Mouse (Mus musculus) inflammation-experienced regulatory T-cells, adult 16 weeks (primary cell): Measurements from ENCODE around the gene Ucp1. TPM values are rescaled to one million over a fixed set of nuclear protein-coding genes. Genes with fewer than 3 reads are reported as not detected.

Experiments
- polyA plus RNA-seq: library from polyadenylated mRNA; unstranded; fragments of 100-300 nt; shearing (Covaris generic); gene quantifications from one replicate; pipeline ENCODE4 v1.2.1, GENCODE M21; 2017

Gene Ucp1
- polyA plus RNA-seq: not detected

DNA sequence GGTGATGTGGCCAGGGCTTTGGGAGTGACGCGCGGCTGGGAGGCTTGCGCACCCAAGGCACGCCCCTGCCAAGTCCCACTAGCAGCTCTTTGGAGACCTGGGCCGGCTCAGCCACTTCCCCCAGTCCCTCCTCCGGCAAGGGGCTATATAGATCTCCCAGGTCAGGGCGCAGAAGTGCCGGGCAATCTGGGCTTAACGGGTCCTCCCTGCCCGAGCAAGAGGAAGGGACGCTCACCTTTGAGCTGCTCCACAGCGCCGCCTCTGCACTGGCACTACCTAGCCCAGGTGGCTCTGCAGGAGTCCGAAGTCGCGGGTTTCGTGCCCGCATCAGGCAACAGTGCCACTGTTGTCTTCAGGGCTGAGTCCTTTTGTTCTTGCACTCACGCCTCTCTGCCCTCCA, at the start of gene Ucp1:
Ucp1 (plus strand) TSS at position 177 of the 400 bp plus-strand sequence.

DNA sequence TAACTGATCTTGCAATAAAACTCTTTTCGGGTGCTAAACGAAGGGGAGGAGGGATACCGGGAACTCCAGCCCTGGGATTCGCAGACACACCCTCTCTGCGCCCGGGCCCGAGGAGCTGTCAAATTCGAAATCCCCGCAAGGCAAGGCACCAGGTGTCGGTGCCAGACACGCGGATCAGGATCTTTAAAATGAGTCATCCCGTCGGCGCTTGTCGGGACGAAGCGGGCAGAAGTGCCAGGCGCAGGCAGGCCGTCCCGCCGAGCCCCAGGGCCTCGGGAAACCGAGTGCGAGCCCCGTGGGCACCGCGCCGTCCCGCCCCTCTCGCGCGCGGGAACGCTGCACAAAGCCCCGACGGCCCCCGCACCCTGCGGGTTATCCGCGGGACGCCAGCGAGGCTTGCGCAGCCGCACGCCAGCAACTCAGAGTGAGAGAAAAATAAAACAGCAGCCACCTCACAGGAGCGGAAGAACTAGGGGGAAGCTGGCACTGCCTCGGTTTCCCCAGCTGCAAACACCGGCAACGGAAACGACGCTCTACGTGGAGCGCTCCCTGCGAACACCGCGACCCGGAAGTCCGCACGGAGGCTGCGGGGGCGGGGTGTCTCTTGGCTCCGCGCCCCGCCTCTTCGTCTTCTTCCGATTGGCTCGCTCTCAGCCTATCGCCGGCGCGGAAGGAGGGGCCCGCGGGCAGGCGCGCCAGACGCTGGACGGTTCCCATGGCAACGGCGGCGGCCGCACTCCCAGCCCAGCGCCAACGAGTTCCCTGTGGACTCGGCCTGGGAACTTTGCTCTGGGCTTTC, 41.9 kb downstream of the Ucp1 start, which contains the start of gene Elmod2:
Elmod2 (minus strand) TSS at position 588 of the 799 bp plus-strand sequence.

Other genes with a start within 250 kb of the Ucp1 start
- gene Tbc1d9, start 125.0 kb upstream of the Ucp1 start, polyA plus RNA-seq: 0.20 TPM
- gene Gm10645, start 124.2 kb upstream of the Ucp1 start, polyA plus RNA-seq: not detected
- 15.3 TPM for gene Elmod2, start 42.1 kb downstream of the Ucp1 start, polyA plus RNA-seq
- gene Mgat4d, start 58.1 kb downstream of the Ucp1 start, polyA plus RNA-seq: not detected
- gene Clgn, start 99.5 kb downstream of the Ucp1 start, polyA plus RNA-seq: 0.18 TPM
- gene Scoc, start 168.0 kb downstream of the Ucp1 start, polyA plus RNA-seq: 25.8 TPM
- gene Olfr370, start 245.4 kb downstream of the Ucp1 start, polyA plus RNA-seq: not detected